Mouse (Mus musculus) left cerebral cortex, postnatal 14 days (tissue): Measurements from ENCODE around the gene Man2a1. TPM values are rescaled to one million over a fixed set of nuclear protein-coding genes. Genes with fewer than 3 reads are reported as not detected.

Source experiments
- DNase-seq, 2 experiments: peaks; one replicate each; pipeline ENCODE4 v3.0.0; 2021 to 2022; ENCODE audit warnings: low spot score in 2 of 2, mixed read lengths in 1 of 2
- intact Hi-C: fragments of 180-260 bp; cut with DNase I; formaldehyde crosslinking; loops from one replicate; pipeline ENCODE4 v1.15.1; 2025
- long read RNA-seq, 2 experiments: library from polyadenylated mRNA; stranded (forward); transcript quantifications; one replicate each; pipeline ENCODE4 v2.0.0; 2021
- total RNA-seq, 2 experiments: library from RNA; stranded (reverse); gene quantifications; 2 replicates each; pipeline ENCODE4 v1.2.3; 2021

The Man2a1 gene
- 10 to 100 TPM; 20.0 to 24.4 TPM for total RNA-seq
- long read RNA-seq, experiment 1, result 0 reads
- long read RNA-seq, experiment 2, partial matches to known transcripts, result 0 of 1 reads
- long read RNA-seq, experiment 2, other reads (novel, unspliced or antisense), result 1 of 1 reads

GRCm38 (mm10) chr17:64600372-64601090 lies at the start of gene Man2a1:
Gene Man2a1, plus strand, starts transcription at chr17:64600736.
- intact Hi-C loops, result loop anchor here (5.0 to 10.0 kb wide), 3 partner anchors 318 to 1026 kb away; no protein-coding TSS in a partner anchor
- peak; percentile 84 to 88 for DNase-seq

GRCm38 (mm10) chr17:64553358-64553757 lies 47.2 kb upstream of the Man2a1 start:
- DNase-seq, result no peak
- intact Hi-C loops, result no loop called here

GRCm38 (mm10) chr17:64554901-64555300 lies 45.6 kb upstream of the Man2a1 start:
- intact Hi-C loops, result no loop called here
- DNase-seq, result no peak

GRCm38 (mm10) chr17:64556661-64557445 lies 43.7 kb upstream of the Man2a1 start:
- intact Hi-C loops, result no loop called here
- DNase-seq, result no peak

- no peak for DNase-seq
- intact Hi-C loops, result no loop called here
Observed at GRCm38 (mm10) chr17:64558994-64559540, 41.5 kb upstream of the Man2a1 start.

- DNase-seq, result no peak
- intact Hi-C loops, result no loop called here
Observed at GRCm38 (mm10) chr17:64566435-64566834, 34.1 kb upstream of the Man2a1 start.

- intact Hi-C loops, result no loop called here
- DNase-seq, result no peak
Observed at GRCm38 (mm10) chr17:64567546-64567945, 33.0 kb upstream of the Man2a1 start.

- DNase-seq, result peak in 1 of 2 experiments; percentile 23
Observed at GRCm38 (mm10) chr17:64573981-64574380, 26.6 kb upstream of the Man2a1 start.

GRCm38 (mm10) chr17:64575240-64575639 lies 25.3 kb upstream of the Man2a1 start:
- DNase-seq, result no peak

More at GRCm38 (mm10) chr17:64573981-64574380, 26.6 kb upstream of the Man2a1 start:
- intact Hi-C loops, result no loop called here

GRCm38 (mm10) chr17:64577485-64577884 lies 23.1 kb upstream of the Man2a1 start:
- intact Hi-C loops, result no loop called here
- DNase-seq, result no peak

More at GRCm38 (mm10) chr17:64575240-64575639, 25.3 kb upstream of the Man2a1 start:
- intact Hi-C loops, result no loop called here

GRCm38 (mm10) chr17:64578346-64578745 lies 22.2 kb upstream of the Man2a1 start:
- intact Hi-C loops, result no loop called here
- no peak for DNase-seq

- intact Hi-C loops, result no loop called here
- peak; percentile 38 to 63 for DNase-seq
Observed at GRCm38 (mm10) chr17:64579696-64580095, 20.8 kb upstream of the Man2a1 start.

GRCm38 (mm10) chr17:64581133-64581532 lies 19.4 kb upstream of the Man2a1 start:
- no peak for DNase-seq
- intact Hi-C loops, result no loop called here

GRCm38 (mm10) chr17:64581962-64582361 lies 18.6 kb upstream of the Man2a1 start:
- intact Hi-C loops, result no loop called here
- DNase-seq, result no peak

- intact Hi-C loops, result loop anchor here (10.0 kb wide), 2 partner anchors 186 to 256 kb away; partner anchors contain the start of gene Pja2
- no peak for DNase-seq
Observed at GRCm38 (mm10) chr17:64590483-64590882, 10.1 kb upstream of the Man2a1 start.

GRCm38 (mm10) chr17:64591366-64591765 lies 9.2 kb upstream of the Man2a1 start:
- no peak for DNase-seq
- intact Hi-C loops, result loop anchor here (10.0 kb wide), 2 partner anchors 187 to 257 kb away; partner anchors contain the start of gene Pja2

- intact Hi-C loops, result loop anchor here (10.0 kb wide), 2 partner anchors 188 to 258 kb away; partner anchors contain the start of gene Pja2
- no peak for DNase-seq
Observed at GRCm38 (mm10) chr17:64592355-64592754, 8.2 kb upstream of the Man2a1 start.

- intact Hi-C loops, result loop anchor here (10.0 kb wide), 2 partner anchors 188 to 258 kb away; partner anchors contain the start of gene Pja2
- peak in 1 of 2 experiments; percentile 32 for DNase-seq
Observed at GRCm38 (mm10) chr17:64592788-64593187, 7.7 kb upstream of the Man2a1 start.

- no peak for DNase-seq
- intact Hi-C loops, result loop anchor here (10.0 kb wide), 2 partner anchors 193 to 263 kb away; partner anchors contain the start of gene Pja2
Observed at GRCm38 (mm10) chr17:64597770-64598169, 2.8 kb upstream of the Man2a1 start.
